Mouse (Mus musculus) layer of hippocampus, adult 2 months (tissue): ENCODE measurements around the gene Adssl1. TPM values are rescaled to one million over a fixed set of nuclear protein-coding genes. Genes with fewer than 3 reads are reported as not detected.
A peak's percentile ranks its signal among the peaks of the same experiment; 100 is the strongest.

Experiments used
- DNase-seq, 2 experiments: peaks; one replicate each; pipeline ENCODE4 v3.0.0; 2022; ENCODE audit warnings: low spot score in 2 of 2
- H3K27ac ChIP-seq: fragments of 200-600 bp; 2 replicates; pipeline ENCODE4 v1.8.1; 2022
- H3K4me3 ChIP-seq: fragments of 200-600 bp; 2 replicates; pipeline ENCODE4 v1.8.1; 2022; ENCODE audit warnings: mild to moderate bottlenecking
- CTCF ChIP-seq: fragments of 200-600 bp; conservative IDR thresholded peaks from 2 replicates; pipeline ENCODE4 v1.8.1; 2022; ENCODE audit warnings: antibody characterized with exemption, mild to moderate bottlenecking, moderate library complexity
- microRNA-seq, 2 experiments: library from miRNA; unstranded; fragments of <30 nt; microRNA quantifications; one replicate each; pipeline ENCODE4 v1.2.0; 2021
- total RNA-seq, 2 experiments: library from RNA; stranded (reverse); gene quantifications; 2 replicates each; pipeline ENCODE4 v1.2.3; 2021

The Adssl1 gene
- total RNA-seq, 2 experiments from 2014 or later = 10.1 to 10.6 TPM

DNA sequence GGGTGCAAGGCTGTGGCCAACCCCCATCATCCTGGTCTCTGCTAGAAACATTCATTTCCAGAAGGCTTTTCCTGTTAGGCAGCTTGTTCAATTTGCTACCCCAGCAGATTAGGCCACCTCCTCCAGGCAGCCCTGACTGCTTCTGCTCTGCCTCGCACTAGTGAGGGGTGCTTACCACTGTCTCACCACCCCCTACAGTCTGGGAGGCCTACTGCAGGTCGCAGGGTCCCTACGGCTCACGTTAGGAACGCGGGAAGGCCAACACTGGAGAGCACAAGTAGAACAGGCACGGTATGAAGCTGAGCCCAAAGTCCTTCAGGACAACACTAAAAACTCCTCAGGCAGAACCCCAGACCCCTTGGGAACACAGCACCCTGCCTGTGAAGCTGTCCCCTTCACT lies 52.0 kb downstream of the Adssl1 start:
- Histone ChIP-seq H3K4me3 (no peak overlapping the region), H3K27ac (no peak overlapping the region)
- no peak for DNase-seq
- peak; percentile 56 for TF ChIP-seq CTCF

DNA sequence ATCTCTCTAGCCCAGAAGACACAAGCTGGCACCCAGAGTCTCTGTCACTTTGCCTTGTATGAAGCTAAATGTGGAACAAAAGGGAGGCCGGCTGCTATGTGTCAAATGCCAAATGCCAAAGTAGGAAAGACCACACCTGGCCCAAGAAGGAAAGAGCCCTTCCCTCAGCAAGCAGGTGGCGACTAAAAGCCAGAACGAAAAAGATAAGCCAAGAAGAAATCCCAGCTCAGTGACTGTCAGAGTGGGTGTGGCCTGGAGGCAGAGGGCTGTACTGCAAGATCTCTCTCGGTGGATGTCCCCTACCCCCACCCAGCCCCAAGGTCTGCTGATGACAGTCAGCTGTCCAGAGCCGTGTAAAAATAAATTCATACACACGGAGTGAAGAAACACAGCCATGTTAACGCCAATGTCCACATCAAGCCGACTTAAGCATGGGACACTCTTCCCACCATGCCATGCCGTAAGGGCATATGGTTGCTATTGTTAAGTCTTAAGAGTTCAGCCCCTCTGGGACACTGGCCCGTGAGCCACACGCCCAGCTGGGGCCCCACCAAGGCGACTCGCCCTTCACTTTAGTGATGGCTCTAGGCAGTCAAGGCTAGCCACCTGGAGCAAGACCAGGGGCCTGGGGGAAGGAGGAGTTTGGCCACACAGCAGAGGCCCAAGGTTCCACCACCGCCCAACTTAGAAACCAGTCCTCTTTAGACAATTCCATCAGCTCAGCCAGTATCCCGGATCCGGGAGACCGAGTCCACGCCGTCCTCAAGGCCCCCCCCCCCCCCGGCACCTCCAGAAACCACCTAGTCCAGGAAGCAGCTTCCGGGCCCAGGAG lies 53.1 kb downstream of the Adssl1 start:
- Histone ChIP-seq H3K27ac (peak overlapping the region; percentile 90), H3K4me3 (peak overlapping the region; percentile 75)
- no peak for DNase-seq
- TF ChIP-seq CTCF = peak; percentile 62

DNA sequence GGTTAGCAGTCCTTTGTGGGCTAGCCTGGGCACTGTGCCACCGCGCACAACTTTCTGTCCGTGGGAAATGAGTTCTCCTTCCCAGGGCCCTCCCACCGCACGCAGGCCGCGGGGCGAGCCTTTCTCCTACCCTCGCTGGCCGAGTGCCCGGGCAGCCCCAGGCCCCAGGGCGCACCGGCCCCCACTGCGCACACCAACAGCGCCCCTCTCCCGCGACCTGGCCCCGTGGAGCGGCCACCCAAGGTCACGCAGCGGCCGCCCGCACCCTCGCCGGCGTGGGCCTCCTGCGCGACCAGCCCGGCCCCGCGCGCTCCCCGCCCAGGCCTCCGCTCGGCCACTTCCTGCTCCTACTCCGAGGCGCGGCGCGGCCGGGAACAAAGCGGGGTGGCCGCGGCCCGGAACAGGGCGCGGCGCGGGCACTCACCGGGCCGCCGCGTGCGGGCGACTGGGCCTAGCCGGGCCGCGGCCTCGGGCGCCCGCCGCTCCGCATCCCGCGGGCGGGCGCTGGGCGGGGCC lies 53.8 kb downstream of the Adssl1 start:
- no peak for TF ChIP-seq CTCF
- H3K27ac ChIP-seq = peak overlapping the region; percentile 90
- no peak for DNase-seq
- H3K4me3 ChIP-seq = peak overlapping the region; percentile 75

DNA sequence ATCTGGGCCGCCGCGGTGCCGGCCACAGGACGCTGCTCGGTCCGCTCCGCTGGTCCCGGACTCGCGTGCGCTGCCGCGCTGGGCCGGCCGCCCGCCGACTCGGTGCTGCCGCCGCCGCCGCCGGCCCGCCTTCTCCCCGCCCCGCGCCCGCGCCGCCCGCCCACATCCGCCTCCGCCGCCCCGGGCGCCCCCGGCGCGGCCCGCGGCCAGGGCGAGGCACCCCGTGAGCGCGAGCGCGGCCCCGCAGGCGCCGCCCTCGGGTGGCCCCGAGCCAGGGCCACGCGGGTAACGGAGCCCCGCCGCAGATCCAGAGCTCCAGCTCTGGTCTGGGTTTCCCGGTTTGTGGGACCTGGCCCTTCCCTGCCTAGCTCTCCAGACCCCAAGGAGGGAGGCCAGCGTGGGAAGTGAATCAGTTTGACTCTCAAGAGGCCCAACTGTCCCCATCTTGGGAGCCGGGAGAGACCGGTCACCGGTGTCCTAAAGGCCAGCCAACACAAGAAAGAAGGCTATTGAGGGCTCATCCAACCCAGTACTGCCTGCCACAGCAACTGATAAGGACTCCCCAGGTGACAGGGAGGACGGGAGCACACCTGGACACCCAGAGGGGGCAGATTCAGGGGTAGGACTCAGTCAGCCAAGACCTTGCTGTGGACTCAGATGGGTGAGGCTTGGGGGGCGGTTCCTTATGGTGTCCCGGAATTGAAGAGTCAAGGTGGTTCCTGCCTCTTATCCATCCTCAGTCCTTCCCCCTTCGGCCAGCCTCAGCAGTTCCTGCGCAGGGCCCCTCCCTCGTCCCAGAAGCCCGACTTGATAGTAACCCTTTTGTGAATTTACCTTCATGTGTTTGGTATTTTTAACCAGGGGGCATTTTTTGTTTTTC lies 54.5 kb downstream of the Adssl1 start, which contains the start of gene Akt1:
Akt1 (minus strand) TSS at position 753 of the 880 bp plus-strand sequence.
- no peak for TF ChIP-seq CTCF
- Histone ChIP-seq H3K4me3 (peak within 1 kb of the TSS; percentile 75), H3K27ac (peak within 1 kb of the TSS; percentile 90)
- no peak for DNase-seq

DNA sequence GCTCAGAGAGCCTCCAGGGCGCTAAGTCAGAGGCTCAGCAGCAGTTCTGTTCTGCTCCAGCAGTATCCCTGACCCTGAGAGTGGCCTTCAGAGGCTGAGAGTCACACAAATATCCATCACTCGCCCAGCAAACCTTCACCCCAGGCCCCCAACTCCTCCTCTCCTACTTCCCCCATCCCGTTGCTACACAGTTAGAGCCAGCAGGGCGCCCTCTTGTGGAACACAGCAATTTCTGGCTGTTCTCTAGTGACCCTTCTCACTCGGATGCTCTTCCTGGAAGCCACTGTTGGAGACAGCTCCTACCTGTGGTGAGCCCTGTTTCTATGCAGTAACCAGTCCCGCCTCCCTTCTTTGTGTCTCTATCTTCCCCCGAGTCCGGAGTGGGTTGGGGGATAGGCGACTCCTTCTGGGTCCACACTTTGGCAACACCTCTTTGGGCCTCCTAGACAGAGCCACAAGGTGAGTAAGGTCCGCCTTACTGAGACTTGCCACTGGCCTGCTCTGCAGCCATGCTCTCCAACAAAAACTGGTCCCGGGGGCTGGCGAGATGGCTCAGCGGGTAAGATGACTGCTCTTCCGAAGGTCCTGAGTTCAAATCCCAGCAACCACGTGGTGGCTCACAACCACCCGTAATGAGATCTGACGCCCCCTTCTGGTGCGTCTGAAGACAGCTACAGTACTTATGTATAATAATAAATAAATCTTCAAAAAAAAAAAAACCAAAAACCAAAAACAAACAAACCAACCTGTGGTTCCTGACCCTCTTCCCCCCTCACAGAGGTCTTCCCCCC lies 55.6 kb downstream of the Adssl1 start:
- peak overlapping the region; percentile 89 for H3K27ac ChIP-seq
- H3K4me3 ChIP-seq = peak overlapping the region; percentile 63; the same call in 1 of the 2 replicates
- peak; percentile 74 to 80 for DNase-seq
- TF ChIP-seq CTCF = peak; percentile 75

DNA sequence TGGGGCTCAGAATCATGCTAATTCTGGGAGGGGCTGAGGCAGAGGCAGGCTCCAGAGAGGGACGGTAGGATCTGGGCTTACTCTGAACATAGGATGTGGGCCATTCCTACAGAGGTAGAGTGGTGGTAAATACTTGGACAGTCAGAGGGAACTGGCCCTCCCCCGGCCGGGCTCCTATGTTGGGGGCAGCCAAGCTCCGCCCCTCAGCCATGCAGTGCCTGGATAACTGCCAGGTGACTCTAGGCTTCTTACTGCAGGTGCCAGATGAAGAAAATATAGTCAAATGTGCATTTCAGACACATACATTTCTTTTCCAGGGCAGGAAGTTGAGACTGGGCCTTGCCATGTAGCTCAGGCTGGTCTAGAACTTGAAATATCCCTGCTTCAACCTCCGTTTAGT lies 57.2 kb downstream of the Adssl1 start:
- Histone ChIP-seq H3K27ac (no peak overlapping the region), H3K4me3 (no peak overlapping the region)
- no peak for TF ChIP-seq CTCF
- no peak for DNase-seq

DNA sequence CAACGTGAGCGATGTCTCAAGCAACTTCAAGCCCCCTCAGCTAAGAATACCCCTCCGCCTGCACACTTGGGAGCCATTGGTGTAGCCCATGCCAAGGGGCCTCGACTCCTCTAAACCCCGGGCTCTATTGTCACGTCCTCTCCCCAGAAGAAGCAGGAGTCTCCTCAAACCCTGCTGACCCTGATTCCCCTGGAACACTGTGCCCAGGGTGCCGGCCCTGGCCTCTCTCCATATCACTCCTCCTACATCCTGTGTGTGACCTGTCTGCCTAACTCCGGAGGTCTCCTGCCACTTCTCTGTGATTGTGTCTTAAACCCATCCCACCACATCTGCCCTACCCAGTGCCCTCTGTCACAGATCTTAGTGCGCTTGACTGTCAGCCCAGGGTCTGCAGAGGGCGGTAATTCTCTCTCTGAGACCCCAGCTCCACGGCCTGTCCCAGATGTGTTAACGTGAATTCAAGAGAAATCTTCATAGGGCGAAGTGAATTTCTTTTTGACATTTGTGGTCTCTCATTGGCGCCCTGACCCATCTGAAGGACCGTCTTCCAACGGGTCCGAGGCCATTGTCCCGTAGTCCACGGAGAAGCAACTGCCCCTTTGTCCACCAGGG lies 58.2 kb downstream of the Adssl1 start:
- no peak for DNase-seq
- no peak overlapping the region for H3K27ac ChIP-seq
- TF ChIP-seq CTCF = peak; percentile 34
- peak overlapping the region; percentile 62 for H3K4me3 ChIP-seq

DNA sequence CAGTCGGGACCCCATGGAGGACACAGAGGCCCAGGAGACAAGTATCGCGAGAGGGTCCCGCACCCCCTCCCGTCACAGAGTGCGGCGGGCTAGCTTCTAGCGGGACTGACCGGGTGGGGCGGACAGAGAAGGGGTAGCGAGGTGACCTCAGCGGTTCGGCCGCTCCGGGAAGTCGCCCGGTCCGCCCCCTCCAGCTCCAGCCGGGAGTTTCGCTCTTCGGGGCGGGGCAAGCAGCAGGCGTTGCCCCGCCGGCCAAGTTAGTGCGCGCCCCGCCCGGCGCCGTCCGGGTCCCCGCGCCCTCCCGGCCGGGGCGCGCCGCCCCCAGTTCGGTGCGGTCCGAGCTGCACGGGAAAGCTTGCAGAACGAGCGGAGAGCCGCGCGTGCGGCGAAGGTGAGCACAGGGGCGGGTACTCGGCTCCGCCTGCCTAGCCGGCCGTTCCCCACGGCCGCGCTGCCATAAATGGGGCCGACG lies 58.7 kb downstream of the Adssl1 start, which contains the start of gene Zbtb42:
Zbtb42 (plus strand) TSS at position 274 of the 472 bp plus-strand sequence.
- TF ChIP-seq CTCF = no peak
- Histone ChIP-seq H3K4me3 (peak within 1 kb of the TSS; percentile 62), H3K27ac (no peak within 1 kb of the TSS)
- no peak for DNase-seq

DNA sequence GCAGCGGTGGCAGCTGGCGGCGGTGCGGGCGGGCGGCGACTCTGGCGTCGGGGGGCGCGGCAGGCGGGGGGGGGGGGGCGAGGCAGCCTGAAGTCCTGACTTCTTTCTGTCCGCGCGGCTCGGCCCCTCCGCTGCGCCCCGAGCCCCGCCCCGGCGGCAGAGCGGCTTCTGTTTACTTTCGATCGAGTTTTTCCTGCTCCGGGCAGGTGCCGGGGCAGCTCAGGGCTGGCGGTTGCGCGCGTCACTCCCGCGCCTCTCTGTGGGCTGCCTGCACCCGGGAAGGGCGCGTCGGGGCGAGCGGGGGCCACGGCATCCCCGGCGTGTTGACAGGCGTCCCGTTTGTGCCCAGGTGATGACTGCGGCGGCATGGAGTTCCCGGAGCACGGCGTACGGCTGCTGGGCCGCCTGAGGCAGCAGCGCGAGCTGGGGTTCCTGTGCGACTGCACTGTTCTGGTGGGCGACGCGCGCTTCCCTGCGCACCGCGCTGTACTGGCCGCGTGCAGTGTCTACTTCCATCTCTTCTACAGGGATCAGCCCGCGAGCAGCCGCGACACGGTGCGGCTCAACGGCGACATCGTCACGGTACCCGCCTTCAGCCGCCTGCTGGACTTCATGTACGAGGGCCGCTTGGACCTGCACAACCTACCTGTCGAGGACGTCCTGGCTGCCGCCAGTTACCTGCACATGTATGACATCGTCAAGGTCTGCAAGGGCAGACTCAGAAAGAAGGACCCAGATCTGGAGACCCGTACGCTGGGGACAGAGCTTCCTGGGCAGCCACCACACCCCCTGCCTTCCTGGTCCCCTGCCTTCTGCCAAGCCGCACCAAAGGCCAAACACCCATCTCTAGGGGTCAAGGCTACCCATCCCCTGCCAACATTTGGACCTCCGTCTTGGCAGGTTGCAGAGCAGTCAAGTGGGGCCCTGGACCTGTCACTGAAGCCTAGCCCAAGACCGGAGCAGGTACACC lies 59.5 kb downstream of the Adssl1 start:
- Histone ChIP-seq H3K4me3 (peak overlapping the region; percentile 62), H3K27ac (no peak overlapping the region)
- no peak for DNase-seq
- no peak; the same call in 1 of the 2 replicates for TF ChIP-seq CTCF

DNA sequence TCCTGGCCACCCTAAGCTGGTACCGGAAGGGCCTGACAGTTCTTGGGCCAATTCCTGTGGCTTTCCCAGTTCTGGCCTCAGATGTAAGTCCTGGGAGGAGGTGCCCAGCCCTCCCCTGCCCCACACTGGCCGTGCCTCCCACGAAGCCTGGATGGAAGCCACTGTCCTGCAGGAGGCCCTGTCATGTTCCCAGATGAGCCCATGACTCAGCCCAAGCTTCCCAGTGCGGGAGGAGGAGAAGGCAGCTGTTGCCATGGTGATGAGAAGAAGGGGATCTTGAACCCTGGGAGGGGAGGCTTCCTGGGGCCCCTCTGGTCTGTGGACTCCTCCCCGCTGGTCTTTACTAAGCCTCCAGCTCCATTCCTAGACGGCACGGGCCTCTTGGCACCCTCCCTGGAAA lies 63.5 kb downstream of the Adssl1 start:
- DNase-seq = peak in 1 of 2 experiments; percentile 51
- no peak for TF ChIP-seq CTCF
- no peak overlapping the region for H3K27ac ChIP-seq
- H3K4me3 ChIP-seq = no peak overlapping the region

DNA sequence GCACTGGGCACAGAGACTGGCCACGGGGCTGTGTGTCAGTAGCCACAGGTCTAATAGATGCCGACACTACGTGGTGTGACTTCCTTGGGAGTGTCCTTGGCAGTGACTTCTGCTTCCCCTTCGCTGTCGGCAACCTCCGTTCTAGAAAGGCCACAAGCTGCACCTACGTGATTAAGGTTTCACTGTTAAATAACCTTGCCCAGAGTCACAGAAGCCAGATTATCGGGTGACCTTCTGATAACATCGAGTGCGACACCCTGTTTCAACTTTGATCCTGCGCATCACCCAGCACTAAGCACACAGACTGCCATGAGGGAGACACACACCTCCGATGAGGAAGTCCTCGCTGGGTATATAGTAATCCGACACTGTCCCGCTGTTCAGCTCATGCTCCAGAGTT lies 68.6 kb downstream of the Adssl1 start:
- Histone ChIP-seq H3K4me3 (no peak overlapping the region), H3K27ac (no peak overlapping the region)
- DNase-seq = no peak
- no peak for TF ChIP-seq CTCF

Small RNAs within 50 kb of the gene (microRNA-seq; reads per million reads assigned to microRNA genes)
- gene Mir6939 = 0.92 to 1.9 reads per million in 2 experiments

Other genes starting within 250 kb of the Adssl1 start
- gene A530016L24Rik, start 130.6 kb upstream of the Adssl1 start, total RNA-seq = under 1 TPM; 0.13 to 0.25 TPM
- 100 to 1,000 TPM; 116 to 121 TPM for gene Tmem179, start 103.3 kb upstream of the Adssl1 start, total RNA-seq
- 100 to 1,000 TPM; 131 to 138 TPM for gene Inf2, start 31.3 kb upstream of the Adssl1 start, total RNA-seq
- 10 to 100 TPM; 19.6 to 20.1 TPM for gene Siva1, start 24.6 kb downstream of the Adssl1 start, total RNA-seq
- 100 to 1,000 TPM; 152 to 160 TPM for gene Akt1, start 54.8 kb downstream of the Adssl1 start, total RNA-seq
- gene Zbtb42, start 58.8 kb downstream of the Adssl1 start, total RNA-seq = under 1 TPM; 0.44 to 0.52 TPM
- gene Cep170b, start 100.4 kb downstream of the Adssl1 start, total RNA-seq = 100 to 1,000 TPM; 194 to 210 TPM
- 1 to 10 TPM; 8.6 to 9.7 TPM for gene Pld4, start 140.6 kb downstream of the Adssl1 start, total RNA-seq
- gene Ahnak2, start 182.6 kb downstream of the Adssl1 start, total RNA-seq = 1 to 10 TPM; 3.3 to 3.5 TPM
- gene Clba1, start 188.9 kb downstream of the Adssl1 start, total RNA-seq = 10 to 100 TPM; 12.8 to 13.2 TPM
- gene Cdca4, start 209.4 kb downstream of the Adssl1 start, total RNA-seq = 10 to 100 TPM in 1 of 2 experiments, 1 to 10 TPM in 1; 7.1 to 10.8 TPM
- gene Gpr132, start 248.2 kb downstream of the Adssl1 start, total RNA-seq = not detected